Mouse (Mus musculus): ENCODE results near the gene Ndufa9. TPM values are rescaled to one million over a fixed set of nuclear protein-coding genes. Genes with fewer than 3 reads are reported as not detected.

The Ndufa9 gene
- 72.8 and 103 TPM in 2 replicates for polyA plus RNA-seq (2012; rRNA removed; ENCODE audit: low replicate concordance)

DNA sequence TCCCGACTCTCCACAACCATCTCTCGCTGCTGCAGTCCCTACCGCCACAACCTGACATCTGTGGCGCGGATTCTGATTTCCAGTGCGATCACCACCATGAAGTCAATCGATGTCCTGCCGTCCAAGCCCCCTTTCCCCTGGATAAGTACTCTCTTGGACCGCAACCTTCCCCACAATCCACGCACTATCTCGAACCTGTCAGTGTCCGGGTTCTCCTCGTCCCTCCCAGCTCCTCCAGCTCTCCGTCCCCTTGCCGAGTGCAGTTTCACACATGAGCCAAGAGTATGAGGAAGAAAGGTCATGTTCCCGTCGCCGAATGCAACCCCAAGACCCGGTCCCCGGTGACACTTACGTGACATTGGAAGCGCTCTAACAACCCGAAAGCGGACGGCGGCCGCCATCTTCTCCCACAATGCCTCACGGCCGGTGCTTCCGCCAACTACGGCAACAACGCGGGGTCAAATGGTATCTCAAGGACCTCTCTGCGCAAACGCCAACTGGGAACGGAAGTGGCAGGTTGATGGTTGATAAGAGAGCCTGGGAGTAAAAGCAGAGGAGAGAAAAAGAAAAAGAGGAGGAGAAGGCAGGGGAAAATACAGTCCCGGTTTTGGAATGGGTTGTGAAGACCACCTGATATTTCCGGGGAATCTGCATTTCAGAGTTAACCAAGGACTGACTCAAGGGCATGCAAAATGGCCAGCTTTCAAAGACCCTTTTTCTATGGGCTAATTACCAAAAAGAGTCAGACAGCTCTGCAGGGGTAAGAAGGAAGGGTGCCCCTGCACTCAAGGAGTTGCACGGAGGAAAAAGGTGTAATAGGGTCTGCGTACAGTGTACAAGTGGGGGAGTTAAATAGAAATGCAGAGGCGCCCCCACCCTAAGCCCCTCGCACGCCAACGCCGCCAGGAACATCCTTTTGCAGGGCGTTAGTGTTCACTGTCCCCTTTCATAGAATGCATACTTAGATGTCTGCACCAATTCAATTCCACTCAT lies at the start of gene Ndufa9:
Ndufa9 (minus strand) TSS at position 425 of the 993 bp plus-strand sequence.

GRCm38 (mm10) chr6:126852881-126853280 lies 3.9 kb upstream of the Ndufa9 start, which contains the start of gene Akap3:
TSS of gene Akap3 (plus strand) at chr6:126853098.

Other genes starting within 250 kb of the Ndufa9 start
- gene Kcna1, start 202.8 kb downstream of the Ndufa9 start, polyA plus RNA-seq (2012; rRNA removed; ENCODE audit: low replicate concordance): 0.14 and 0.34 TPM in 2 replicates
- gene Kcna6, start 108.5 kb downstream of the Ndufa9 start, polyA plus RNA-seq (2012; rRNA removed; ENCODE audit: low replicate concordance): 0.24 and 0.39 TPM in 2 replicates
- not detected in 2 replicates for gene Akap3, start 4.0 kb upstream of the Ndufa9 start, polyA plus RNA-seq (2012; rRNA removed; ENCODE audit: low replicate concordance)
- gene Dyrk4, start 72.7 kb upstream of the Ndufa9 start, polyA plus RNA-seq (2012; rRNA removed; ENCODE audit: low replicate concordance): 0.07 and 0.09 TPM in 2 replicates
- 2.4 and 3.6 TPM in 2 replicates for gene Rad51ap1, start 90.5 kb upstream of the Ndufa9 start, polyA plus RNA-seq (2012; rRNA removed; ENCODE audit: low replicate concordance)
- gene D6Wsu163e, start 90.8 kb upstream of the Ndufa9 start, polyA plus RNA-seq (2012; rRNA removed; ENCODE audit: low replicate concordance): 0.97 and 0.99 TPM in 2 replicates
- gene Fgf6, start 166.4 kb upstream of the Ndufa9 start, polyA plus RNA-seq (2012; rRNA removed; ENCODE audit: low replicate concordance): not detected in 2 replicates
- gene Fgf23, start 223.8 kb upstream of the Ndufa9 start, polyA plus RNA-seq (2012; rRNA removed; ENCODE audit: low replicate concordance): 0.11 TPM in 1 of 2 replicates, not detected in the other